In the genomic region with DNA sequence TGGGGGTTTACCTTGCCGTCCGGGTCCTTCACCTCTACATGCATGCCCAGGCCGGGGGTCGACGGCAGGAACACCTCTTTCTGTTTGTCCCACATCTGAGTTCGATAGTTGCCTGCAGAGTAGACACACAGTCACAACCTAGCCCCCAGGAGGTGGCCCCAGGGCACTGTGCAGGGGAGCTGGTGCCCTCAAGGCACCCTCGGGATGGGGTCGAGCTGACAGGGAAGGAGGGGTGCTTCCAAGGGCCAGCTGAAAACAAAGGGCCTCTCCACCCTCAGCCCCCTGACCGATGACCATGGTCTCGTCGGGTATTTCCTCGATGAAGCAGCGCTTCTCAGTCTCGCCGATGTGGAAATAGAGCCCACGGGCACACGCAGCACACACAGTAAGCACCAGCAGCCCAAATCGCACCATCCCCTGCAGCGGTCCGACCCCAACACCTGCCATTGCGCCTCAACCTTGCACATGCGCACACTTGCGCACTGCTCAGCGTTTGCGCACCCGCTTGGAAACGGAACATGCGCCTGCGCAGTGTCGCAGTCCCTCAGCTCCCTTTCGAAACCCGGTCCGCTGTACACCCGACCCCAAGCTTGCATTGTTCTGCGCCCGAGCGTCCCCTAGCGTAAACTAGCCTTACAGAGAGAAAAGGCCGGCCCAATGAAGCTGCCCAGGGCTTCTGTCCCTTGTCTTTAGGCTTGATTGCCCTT, we compare ENCODE assay signal across 8 mouse cellular contexts. TPM values are rescaled to one million over a fixed set of nuclear protein-coding genes. Genes with fewer than 3 reads are reported as not detected.
DNase-seq lines count a peak whose midpoint lies in the region; ATAC-seq lines count a peak whose summit lies in the region.

A gene (minus strand): TSS at position 484 of the 707 bp plus-strand sequence.

- no peaks in the 10 kb centered on the region for H3K9me3 ChIP-seq in heart, embryonic 13.5 days
- no peaks in the 10 kb centered on the region for H3K9me3 ChIP-seq in liver, embryonic 12.5 days (replicated peaks)
- no peaks in the 10 kb centered on the region for H3K9me3 ChIP-seq in stomach, embryonic 15.5 days

- H3K36me3 ChIP-seq in heart, embryonic 13.5 days = peaks cover 32% of the 10 kb centered on the region
- peaks cover 31% of the 10 kb centered on the region for H3K36me3 ChIP-seq in liver, embryonic 12.5 days
- peaks cover 10% of the 10 kb centered on the region; the same call in 1 of the 2 replicates for H3K36me3 ChIP-seq in stomach, embryonic 15.5 days

- peak within 1 kb of the TSS; percentile 95 for H3K4me2 ChIP-seq in heart, embryonic 13.5 days
- H3K4me2 ChIP-seq in liver, embryonic 12.5 days = peak within 1 kb of the TSS; percentile 93
- H3K4me2 ChIP-seq in stomach, embryonic 15.5 days = peak within 1 kb of the TSS; percentile 83

- peak within 1 kb of the TSS; percentile 69 for H3K4me3 ChIP-seq in brown adipose tissue, adult 24 weeks (ENCODE audit: insufficient read depth, low read depth, low read length)
- H3K4me3 ChIP-seq in heart, embryonic 13.5 days = peak within 1 kb of the TSS; percentile 98
- peak within 1 kb of the TSS; percentile 95 for H3K4me3 ChIP-seq in liver, embryonic 12.5 days
- H3K4me3 ChIP-seq in stomach, embryonic 15.5 days (replicated peaks) = peak within 1 kb of the TSS; percentile 92

- no peaks in the 10 kb centered on the region for H3K27me3 ChIP-seq in heart, embryonic 13.5 days (replicated peaks)
- H3K27me3 ChIP-seq in liver, embryonic 12.5 days (replicated peaks) = no peaks in the 10 kb centered on the region
- H3K27me3 ChIP-seq in stomach, embryonic 15.5 days (replicated peaks) = no peaks in the 10 kb centered on the region

- peak; percentile 92 for ATAC-seq in heart, embryonic 13.5 days (ENCODE audit: extremely low read depth, insufficient number of reproducible peaks, low FRiP score, low TSS enrichment)
- ATAC-seq in liver, embryonic 12.5 days = peak; percentile 96
- peak; percentile 97 for ATAC-seq in stomach, embryonic 15.5 days (ENCODE audit: insufficient read depth, low FRiP score, low read depth)

- DNase-seq in CD4-positive, CD25-positive, alpha-beta regulatory T cell, adult 2 months (ENCODE audit: low read depth, low spot score) = peak; percentile 99
- peak; percentile 42 for DNase-seq in fat pad, adult 2 months (ENCODE audit: extremely low read depth, low read depth, low spot score)
- peak; percentile 100 for DNase-seq in kidney, postnatal 10 days
- peak; percentile 97 to 98 for DNase-seq in natural killer cell, adult 2 months (ENCODE audit: low spot score in 2 of 2)

- under 1% methylated on average over 39 of the region's 39 CpGs for WGBS in heart, embryonic 13.5 days
- under 1% methylated on average over 39 of the region's 39 CpGs for WGBS in liver, embryonic 12.5 days (ENCODE audit: insufficient replicate concordance)
- under 1% methylated on average over 39 of the region's 39 CpGs for WGBS in stomach, embryonic 15.5 days

- H3K9ac ChIP-seq in heart, embryonic 13.5 days = peak within 1 kb of the TSS; percentile 97
- H3K9ac ChIP-seq in liver, embryonic 12.5 days = peak within 1 kb of the TSS; percentile 92
- peak within 1 kb of the TSS; percentile 87 for H3K9ac ChIP-seq in stomach, embryonic 15.5 days

- H3K4me1 ChIP-seq in brown adipose tissue, adult 24 weeks (ENCODE audit: control insufficient read depth, insufficient read depth, insufficient read length, low read length) = peaks cover 6% of the 10 kb centered on the region
- peaks cover 19% of the 10 kb centered on the region for H3K4me1 ChIP-seq in heart, embryonic 13.5 days
- peaks cover 22% of the 10 kb centered on the region for H3K4me1 ChIP-seq in liver, embryonic 12.5 days
- H3K4me1 ChIP-seq in stomach, embryonic 15.5 days = peaks cover 16% of the 10 kb centered on the region; the same call in 1 of the 2 replicates

- H3K27ac ChIP-seq in brown adipose tissue, adult 24 weeks (replicated peaks; ENCODE audit: low read depth, low read length) = peak within 1 kb of the TSS; percentile 56; the same call in 1 of the 2 replicates
- peak within 1 kb of the TSS; percentile 62 for H3K27ac ChIP-seq in heart, embryonic 13.5 days (replicated peaks)
- peak within 1 kb of the TSS; percentile 78 for H3K27ac ChIP-seq in liver, embryonic 12.5 days
- peak within 1 kb of the TSS; percentile 51; the same call in 1 of the 2 replicates for H3K27ac ChIP-seq in stomach, embryonic 15.5 days

RNA-seq across cellular contexts. Expression of the gene that starts here (rescaled TPM):
- polyA plus RNA-seq in brown adipose tissue, adult 24 weeks (2012; ENCODE audit: insufficient read depth, insufficient read length, missing spikeins) = 47.2 and 47.6 TPM in 2 replicates
- 71.3 and 83.0 TPM in 2 replicates for polyA plus RNA-seq in heart, embryonic 13.5 days (2015; fragmentation: Nextera tagmentation; extraction: Ambion mirVana)
- polyA plus RNA-seq in liver, embryonic 12.5 days (2016; fragmentation: Nextera tagmentation; extraction: Ambion mirVana) = 45.6 and 46.4 TPM in 2 replicates
- polyA plus RNA-seq in stomach, embryonic 15.5 days (2015; fragmentation: Nextera tagmentation; extraction: Ambion mirVana) = 116 TPM in 2 replicates

Comparison
In these comparisons a context has a peak if more than half of its experiments do, and no peak if none do; other contexts are left out.
1. Peak in every context shown above with its lines: DNase-seq, ATAC-seq, H3K4me3 ChIP-seq and H3K27ac ChIP-seq.
2. DNase-seq: peak in every context shown above with its lines; median percentile 100 in kidney, postnatal 10 days; 99 in CD4-positive, CD25-positive, alpha-beta regulatory T cell, adult 2 months; 98 in natural killer cell, adult 2 months; 42 in fat pad, adult 2 months.